Mouse (Mus musculus): ENCODE results near the gene Clec4g.

GRCm38 (mm10) chr8:3701491-3701890, 19.0 kb downstream of the Clec4g start:
- TF ChIP-seq POLR2A (IDR thresholded peaks at IDR 0.05; ENCODE audit: low read depth, low read length) (no peak), CTCF (IDR thresholded peaks at IDR 0.05; ENCODE audit: extremely low read depth, insufficient read depth, insufficient read length, insufficient replicate concordance) (no peak)
